Mouse (Mus musculus): ENCODE results near the gene Exph5.

Exph5 gene

DNA sequence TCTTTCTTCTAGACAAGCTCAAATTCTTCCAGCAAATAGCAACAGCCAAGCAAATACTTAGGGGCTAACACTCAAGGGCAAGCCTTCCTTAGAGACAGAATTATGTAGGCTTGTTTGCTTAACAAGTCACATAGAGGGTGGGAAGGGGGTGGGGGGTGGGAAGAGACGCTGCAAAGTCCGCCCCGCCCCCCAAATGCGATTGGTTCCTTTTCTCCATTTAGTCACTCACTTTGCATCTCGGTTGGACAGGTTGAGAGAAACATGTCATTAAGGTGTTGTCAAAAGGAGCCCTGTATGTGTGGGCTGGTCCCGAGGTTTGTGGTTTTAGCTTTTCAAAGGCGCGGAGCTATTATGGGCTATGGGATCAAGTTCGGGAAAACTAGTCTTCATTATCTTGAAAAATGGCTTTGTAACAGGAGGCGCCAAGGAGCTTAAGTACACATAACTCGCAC, at the start of gene Exph5:
Gene Exph5, plus strand, starts transcription at position 402 of the 452 bp plus-strand sequence.
- no peak for DNase-seq (ENCODE audit: low spot score)

GRCm38 (mm10) chr9:53254368-53254767, 47.1 kb upstream of the Exph5 start:
- no peak for DNase-seq (ENCODE audit: low spot score)

- DNase-seq (ENCODE audit: low spot score) = no peak
Observed at GRCm38 (mm10) chr9:53256690-53257305, 44.7 kb upstream of the Exph5 start.

DNA sequence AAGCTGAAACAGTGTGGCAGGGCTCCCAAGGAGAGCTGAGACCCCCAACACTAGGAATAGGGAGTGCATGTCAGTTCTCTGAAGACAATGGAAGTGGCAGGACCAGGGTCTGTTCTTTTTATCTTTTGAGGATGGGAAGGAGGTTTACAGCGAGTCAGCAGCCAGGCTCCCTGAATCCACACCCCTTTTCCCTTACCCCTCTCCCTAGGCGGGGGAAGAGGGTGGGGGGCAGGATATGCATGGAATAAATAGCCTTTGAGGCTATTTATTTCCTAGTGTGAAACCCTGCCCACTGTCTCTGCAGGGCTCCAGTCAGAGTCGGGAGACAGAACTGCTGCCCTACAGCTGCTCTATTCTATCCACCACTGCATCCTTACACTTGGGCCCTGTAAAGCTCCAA, 43.7 kb upstream of the Exph5 start:
- no peak for DNase-seq (ENCODE audit: low spot score)

- no peak for DNase-seq (ENCODE audit: low spot score)
Observed at GRCm38 (mm10) chr9:53258199-53258598, 43.3 kb upstream of the Exph5 start.

GRCm38 (mm10) chr9:53264387-53264786, 37.1 kb upstream of the Exph5 start:
- DNase-seq (ENCODE audit: low spot score) = no peak

GRCm38 (mm10) chr9:53265589-53265988, 35.9 kb upstream of the Exph5 start:
- DNase-seq (ENCODE audit: low spot score) = no peak

- DNase-seq (ENCODE audit: low spot score) = no peak
Observed at GRCm38 (mm10) chr9:53268036-53268435, 33.4 kb upstream of the Exph5 start.

DNA sequence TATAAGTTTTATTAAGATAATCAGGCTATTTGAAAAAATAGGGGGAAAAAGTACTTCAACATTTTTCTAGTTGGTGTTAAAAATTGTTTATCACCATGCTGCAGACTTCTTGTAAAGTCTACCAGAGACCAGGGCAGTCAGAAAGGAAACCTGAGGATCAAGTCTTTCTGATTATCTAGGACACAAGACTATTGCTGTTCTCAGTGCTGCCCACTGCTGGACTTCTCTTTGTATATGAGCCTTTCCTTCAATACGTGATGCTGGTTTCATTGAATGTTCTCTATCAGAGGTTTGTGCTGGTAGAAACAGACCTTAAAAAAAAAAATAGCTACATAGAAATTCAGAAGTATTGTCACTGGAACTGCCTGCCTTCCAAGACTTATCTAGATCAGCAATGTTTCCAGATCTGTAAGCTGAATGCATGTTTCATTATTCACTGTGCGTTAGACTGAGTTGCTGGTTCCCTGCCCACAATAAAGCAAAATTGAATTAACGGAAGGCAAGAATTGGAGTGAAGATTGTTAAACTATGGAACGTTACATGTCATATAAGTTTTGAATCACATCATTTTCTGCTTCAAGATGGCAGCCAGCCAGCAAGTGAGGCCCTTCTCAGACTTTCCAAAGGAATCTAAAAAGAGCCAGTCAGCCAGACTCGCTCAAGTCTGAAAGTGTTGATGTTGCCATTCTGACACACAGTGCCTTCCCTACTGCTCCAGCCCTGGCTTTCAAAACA, 32.6 kb upstream of the Exph5 start:
- DNase-seq (ENCODE audit: low spot score) = no peak

GRCm38 (mm10) chr9:53269466-53269755, 32.1 kb upstream of the Exph5 start:
- no peak for DNase-seq (ENCODE audit: low spot score)

DNA sequence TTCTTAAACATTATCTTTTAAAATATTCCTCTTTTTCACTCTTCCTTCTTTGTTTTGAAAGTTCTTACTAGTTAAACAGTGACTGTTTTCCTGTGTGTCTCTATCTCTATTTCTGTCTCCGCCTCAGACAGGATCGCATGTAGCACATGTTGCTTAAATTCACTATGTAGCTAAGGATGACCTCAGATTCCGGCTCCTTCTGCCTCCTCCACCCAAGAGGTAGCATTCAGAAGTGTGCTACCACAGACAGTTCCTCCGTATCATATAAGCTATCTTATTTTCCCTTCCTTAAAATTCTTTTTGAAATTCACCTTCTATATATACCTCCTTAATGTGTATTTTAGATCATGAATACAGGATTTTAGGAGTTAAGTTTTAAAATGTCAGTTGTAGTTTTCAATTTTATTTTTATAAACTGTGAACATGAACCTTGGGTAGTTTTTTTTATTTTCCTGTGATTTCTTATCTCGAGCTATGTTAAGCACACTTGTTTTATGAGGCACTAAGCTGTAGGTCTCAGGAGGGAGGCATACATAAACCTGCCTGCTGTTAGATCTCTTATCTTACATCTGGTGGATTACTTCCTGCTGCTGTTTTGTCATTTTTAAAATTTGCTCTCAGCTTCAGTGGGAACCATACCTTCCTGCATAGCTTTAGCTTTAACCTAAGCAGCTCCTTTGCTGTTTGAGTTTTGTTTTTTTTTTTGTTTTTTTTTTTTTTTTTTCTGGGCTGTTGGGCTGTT, 30.0 kb upstream of the Exph5 start:
- DNase-seq (ENCODE audit: low spot score) = no peak

DNA sequence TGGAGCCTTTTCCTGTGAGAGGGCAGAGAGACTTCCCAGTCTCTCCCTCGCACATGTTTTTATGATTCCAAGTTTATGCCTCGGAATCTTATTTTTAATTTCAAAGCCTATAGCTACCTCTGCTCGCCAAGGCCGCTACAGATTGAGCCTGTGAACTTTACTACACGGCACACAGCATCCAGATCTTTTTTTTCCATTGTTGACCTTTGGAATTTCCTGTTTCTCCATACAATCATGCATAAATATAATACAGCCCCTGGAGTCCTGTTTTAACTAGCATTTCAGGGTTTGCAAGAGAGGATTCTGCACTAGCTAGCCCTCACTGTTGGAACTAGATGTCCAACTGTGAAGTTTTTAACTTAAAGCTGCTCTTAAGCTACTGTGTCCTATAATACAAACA, 29.3 kb upstream of the Exph5 start:
- DNase-seq (ENCODE audit: low spot score) = no peak

DNA sequence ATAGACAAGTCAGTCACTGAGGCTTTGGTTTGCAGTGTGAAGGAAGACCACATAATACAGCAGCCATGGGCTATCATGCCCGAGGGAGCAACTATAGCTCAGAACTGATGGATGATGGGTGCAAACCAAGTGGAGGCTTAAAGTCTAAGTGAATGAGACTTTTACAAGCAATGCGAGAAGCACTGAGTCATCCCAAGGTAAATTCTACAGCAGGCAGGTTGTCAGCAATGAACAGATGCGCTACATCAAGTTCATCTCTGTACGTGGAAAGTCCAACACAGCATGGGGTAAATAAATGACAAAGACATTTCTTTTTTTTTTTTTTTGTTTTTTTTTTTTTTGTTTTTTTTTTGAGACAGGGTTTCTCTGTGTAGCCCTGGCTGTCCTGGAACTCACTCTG, 28.8 kb upstream of the Exph5 start:
- no peak for DNase-seq (ENCODE audit: low spot score)

- no peak for DNase-seq (ENCODE audit: low spot score)
Observed at GRCm38 (mm10) chr9:53276381-53276780, 25.1 kb upstream of the Exph5 start.

DNA sequence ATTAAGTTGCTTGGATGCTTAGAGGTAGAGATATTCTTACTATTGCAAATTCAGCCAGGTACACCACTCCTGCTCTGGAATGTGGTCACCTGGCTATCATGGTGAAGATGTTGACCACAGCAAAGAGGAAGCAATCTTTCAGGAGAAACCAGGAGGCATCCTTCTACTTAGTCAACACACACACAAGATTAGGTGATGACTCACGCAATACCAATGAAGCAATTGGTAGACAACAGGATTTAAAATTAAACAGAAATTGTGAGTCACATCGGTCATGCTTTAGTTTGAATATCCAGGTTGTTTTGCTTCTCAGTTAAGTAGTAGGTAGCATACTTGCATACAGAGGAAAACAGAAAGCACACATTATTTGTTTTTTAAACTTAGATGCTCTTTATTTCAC, 22.5 kb upstream of the Exph5 start:
- no peak for DNase-seq (ENCODE audit: low spot score)

- DNase-seq (ENCODE audit: low spot score) = no peak
Observed at GRCm38 (mm10) chr9:53286793-53287192, 14.7 kb upstream of the Exph5 start.

GRCm38 (mm10) chr9:53290006-53290405, 11.5 kb upstream of the Exph5 start:
- no peak for DNase-seq (ENCODE audit: low spot score)

DNA sequence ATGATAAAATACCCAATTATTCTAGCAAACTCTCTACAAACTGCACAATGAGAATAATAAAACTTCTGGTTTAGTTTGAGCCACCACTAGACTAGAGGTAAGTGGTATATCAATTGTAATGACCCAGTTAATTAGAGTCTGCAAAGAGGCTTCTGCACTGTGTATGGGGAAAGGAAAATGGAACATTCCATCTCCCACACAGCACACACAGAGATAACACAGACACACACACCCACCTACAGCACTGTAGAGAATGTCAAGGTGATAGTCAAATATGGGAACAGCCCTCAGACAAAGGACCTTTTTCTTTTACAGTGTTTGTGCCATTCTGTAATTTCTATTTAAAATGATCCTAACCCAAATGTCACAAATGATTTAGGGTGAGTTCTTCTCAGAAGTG, 8.6 kb upstream of the Exph5 start:
- DNase-seq (ENCODE audit: low spot score) = no peak

GRCm38 (mm10) chr9:53301801-53302311, 386 bp downstream of the Exph5 start:
- DNase-seq (ENCODE audit: low spot score) = no peak

DNA sequence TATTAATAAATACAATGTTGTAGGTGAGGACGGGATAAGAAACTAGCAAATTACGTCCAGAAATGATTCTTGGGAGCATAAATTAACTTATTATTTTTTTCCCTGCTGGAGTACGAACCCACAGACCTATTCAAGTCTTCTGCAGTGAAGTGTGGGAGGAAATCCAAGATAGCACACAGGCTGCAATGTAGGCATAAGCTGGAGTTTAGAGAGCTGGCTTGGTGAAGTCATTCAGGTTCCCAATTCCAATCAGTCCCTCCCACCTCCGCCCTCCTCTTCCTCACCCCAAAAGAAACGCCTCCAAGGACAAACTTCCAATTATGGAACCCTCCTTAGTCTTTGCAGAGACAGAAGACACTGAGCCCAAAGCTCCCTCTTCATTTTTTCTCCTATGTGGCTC, 945 bp downstream of the Exph5 start:
- no peak for DNase-seq (ENCODE audit: low spot score)

DNA sequence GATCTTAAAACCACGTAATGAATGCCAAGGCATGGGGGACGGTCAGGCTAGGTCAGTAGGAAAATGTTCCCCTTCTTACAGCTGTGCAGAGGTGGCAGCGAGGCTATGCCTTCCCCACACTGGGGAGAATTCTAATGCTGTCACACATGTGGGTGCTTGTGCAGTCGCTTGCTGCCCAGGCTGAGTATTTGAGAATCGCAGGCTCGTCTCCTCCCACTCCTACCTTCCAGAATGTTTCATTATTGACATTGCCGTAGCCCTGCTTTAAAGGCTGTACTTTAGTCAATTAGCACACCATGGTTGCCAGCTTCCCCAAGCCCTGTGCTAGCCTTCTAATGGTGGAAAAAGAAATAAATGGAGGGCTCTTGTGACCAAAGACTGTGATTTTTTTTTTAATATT, 6.4 kb downstream of the Exph5 start:
- DNase-seq (ENCODE audit: low spot score) = no peak

DNA sequence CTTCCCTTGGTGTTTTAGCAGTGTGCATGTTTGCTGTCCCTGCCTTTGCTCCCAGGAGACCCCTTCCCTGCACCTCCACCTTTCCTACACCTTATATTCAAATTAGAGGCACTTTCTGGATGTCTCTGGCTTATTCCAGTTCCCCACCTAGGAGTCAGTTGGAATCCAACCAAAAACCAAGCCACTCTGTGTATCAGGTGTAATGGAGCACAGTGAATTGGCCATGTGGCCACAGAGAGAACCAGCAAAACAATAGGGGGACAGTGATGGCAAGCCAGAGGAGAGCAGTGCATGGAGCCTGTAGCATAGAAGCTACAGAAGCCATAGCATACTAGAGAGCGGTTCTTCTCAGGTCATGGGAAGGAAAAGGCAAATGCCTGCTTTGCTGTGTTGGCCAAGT, 11.5 kb downstream of the Exph5 start:
- no peak for DNase-seq (ENCODE audit: low spot score)

Data from urinary bladder, postnatal 10 days (tissue).